Mouse (Mus musculus) hindbrain, embryonic 11.5 days (tissue): ENCODE data around the gene Elf2. TPM values are rescaled to one million over a fixed set of nuclear protein-coding genes. Genes with fewer than 3 reads are reported as not detected.

ENCODE experiments used
- ATAC-seq: fragments of 200-750 bp; cut with Nextera tagmentation; 2 replicates; pipeline ENCODE4 v1.8.0; 2017; ENCODE audit warnings: mild to moderate bottlenecking, moderate TSS enrichment, moderate library complexity; ENCODE audit not compliant: low FRiP score
- DNase-seq: peaks from one replicate; pipeline ENCODE4 v3.0.0-alpha.2; 2015; ENCODE audit warnings: low spot score
- H3K27ac ChIP-seq: fragments of 300-500 bp; sonication (generic); 2 replicates; pipeline ENCODE4 v1.5.1; 2014; ENCODE audit warnings: mild to moderate bottlenecking, low read depth, low read length
- H3K27me3 ChIP-seq: fragments of 300-500 bp; sonication (generic); 2 replicates; pipeline ENCODE4 v1.6.1; 2014; ENCODE audit warnings: mild to moderate bottlenecking, low read length, moderate library complexity, mixed read lengths; ENCODE audit not compliant: control insufficient read depth, insufficient read depth
- H3K36me3 ChIP-seq: fragments of 300-500 bp; sonication (generic); 2 replicates; pipeline ENCODE4 v1.6.1; 2014; ENCODE audit warnings: mild to moderate bottlenecking, low read length, moderate library complexity, mixed read lengths; ENCODE audit not compliant: control insufficient read depth, insufficient read depth
- H3K4me1 ChIP-seq: fragments of 300-500 bp; sonication (generic); replicated peaks from 2 replicates; pipeline ENCODE4 v1.6.1; 2014; ENCODE audit warnings: low read length, mixed read lengths; ENCODE audit not compliant: control insufficient read depth, insufficient read depth
- H3K4me2 ChIP-seq: fragments of 300-500 bp; sonication (generic); replicated peaks from 2 replicates; pipeline ENCODE4 v1.6.1; 2014; ENCODE audit warnings: mild to moderate bottlenecking, low read depth, low read length
- H3K4me3 ChIP-seq: fragments of 300-500 bp; sonication (generic); 2 replicates; pipeline ENCODE4 v1.5.1; 2014; ENCODE audit warnings: low read depth, low read length
- H3K9ac ChIP-seq: fragments of 300-500 bp; sonication (generic); 2 replicates; pipeline ENCODE4 v1.6.1; 2014; ENCODE audit warnings: low read depth, low read length
- H3K9me3 ChIP-seq: fragments of 300-500 bp; sonication (generic); 2 replicates; pipeline ENCODE4 v1.6.1; 2016; ENCODE audit warnings: low read length; ENCODE audit not compliant: control insufficient read depth
- WGBS: fragments of 180-500 bp; shearing (Covaris S2); extraction: QIAGEN DNeasy Blood & Tissue Kit; methylation state at CpG from one replicate; pipeline ENCODE4 v1.1.7; 2014; 5-methylcytosine and 5-hydroxymethylcytosine counted together
- polyA plus RNA-seq: library from polyadenylated mRNA; unstranded; fragments of >200 nt; fragmentation: Nextera tagmentation; extraction: Ambion mirVana; gene quantifications from 2 replicates; pipeline ENCODE4 v1.2.1, GENCODE M21; 2014

Elf2 gene
- polyA plus RNA-seq, 1 experiment from 2014 or later = 45.4 TPM

- WGBS = 93% methylated on average over 13 of the region's 13 CpGs
- no peak for ATAC-seq
Observed at GRCm38 (mm10) chr3:51249866-51250265, 90.6 kb downstream of the Elf2 start.

GRCm38 (mm10) chr3:51249460-51249859 lies 91.0 kb downstream of the Elf2 start:
- H3K9ac ChIP-seq = no peak overlapping the region
- no peak overlapping the region for H3K4me2 ChIP-seq
- no peak for DNase-seq
- H3K27me3 ChIP-seq = no peaks in the 10 kb centered on the region
- no peaks in the 10 kb centered on the region for H3K4me1 ChIP-seq
- no peak overlapping the region for H3K4me3 ChIP-seq
- H3K9me3 ChIP-seq = no peaks in the 10 kb centered on the region
- ATAC-seq = no peak
- H3K36me3 ChIP-seq = no peaks in the 10 kb centered on the region; the same call in none of the 2 replicates
- 89% methylated on average over 11 of the region's 11 CpGs for WGBS
- H3K27ac ChIP-seq = no peak overlapping the region

More at GRCm38 (mm10) chr3:51249866-51250265, 90.6 kb downstream of the Elf2 start:
- no peak overlapping the region for H3K4me3 ChIP-seq
- no peaks in the 10 kb centered on the region; the same call in none of the 2 replicates for H3K36me3 ChIP-seq
- no peaks in the 10 kb centered on the region for H3K9me3 ChIP-seq
- H3K27me3 ChIP-seq = no peaks in the 10 kb centered on the region
- no peak for DNase-seq
- no peak overlapping the region for H3K9ac ChIP-seq
- H3K4me2 ChIP-seq = no peak overlapping the region
- H3K27ac ChIP-seq = no peak overlapping the region
- no peaks in the 10 kb centered on the region for H3K4me1 ChIP-seq

GRCm38 (mm10) chr3:51248600-51248999 lies 91.9 kb downstream of the Elf2 start:
- no peak overlapping the region for H3K9ac ChIP-seq
- no peaks in the 10 kb centered on the region; the same call in none of the 2 replicates for H3K36me3 ChIP-seq
- H3K4me1 ChIP-seq = no peaks in the 10 kb centered on the region
- no peak overlapping the region for H3K4me3 ChIP-seq
- H3K27me3 ChIP-seq = no peaks in the 10 kb centered on the region
- 95% methylated on average over 6 of the region's 6 CpGs for WGBS
- H3K9me3 ChIP-seq = no peaks in the 10 kb centered on the region
- ATAC-seq (no peak), DNase-seq (no peak)
- no peak overlapping the region for H3K27ac ChIP-seq
- no peak overlapping the region for H3K4me2 ChIP-seq

GRCm38 (mm10) chr3:51247704-51248103 lies 92.8 kb downstream of the Elf2 start:
- WGBS = 81% methylated on average over 16 of the region's 16 CpGs

DNA sequence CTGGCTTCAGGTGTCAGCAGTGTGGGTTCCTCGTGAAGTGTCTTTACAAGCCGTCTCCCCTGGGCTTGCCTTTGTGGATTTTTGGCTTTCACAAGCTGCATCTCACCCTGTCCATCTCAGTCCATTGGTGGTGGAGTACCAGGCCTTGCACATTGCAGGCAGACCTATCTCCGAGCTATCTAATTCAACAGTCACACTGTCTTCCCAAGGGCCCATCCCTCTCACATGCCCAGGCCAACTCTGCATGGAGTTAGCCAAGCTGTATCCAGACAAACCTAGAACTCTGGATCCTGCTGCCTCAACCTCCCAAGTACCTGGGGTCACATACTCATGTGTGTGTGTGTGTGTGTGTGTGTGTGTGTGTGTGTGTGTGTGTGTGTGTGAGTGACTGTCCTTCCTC lies 100.9 kb downstream of the Elf2 start:
- Histone ChIP-seq H3K9me3 (no peaks in the 10 kb centered on the region), H3K4me2 (no peak overlapping the region), H3K4me1 (no peaks in the 10 kb centered on the region), H3K4me3 (no peak overlapping the region), H3K27ac (no peak overlapping the region), H3K9ac (no peak overlapping the region), H3K36me3 (no peaks in the 10 kb centered on the region), H3K27me3 (no peaks in the 10 kb centered on the region)
- ATAC-seq = no peak
- WGBS = 95% methylated on average over 3 of the region's 3 CpGs
- no peak for DNase-seq

More at GRCm38 (mm10) chr3:51247704-51248103, 92.8 kb downstream of the Elf2 start:
- Histone ChIP-seq H3K4me2 (no peak overlapping the region), H3K9me3 (no peaks in the 10 kb centered on the region), H3K36me3 (no peaks in the 10 kb centered on the region; the same call in none of the 2 replicates), H3K9ac (no peak overlapping the region), H3K27ac (no peak overlapping the region), H3K27me3 (no peaks in the 10 kb centered on the region), H3K4me1 (no peaks in the 10 kb centered on the region), H3K4me3 (no peak overlapping the region)
- ATAC-seq (no peak), DNase-seq (no peak)

- 88% methylated on average over 7 of the region's 7 CpGs for WGBS
Observed at GRCm38 (mm10) chr3:51238515-51238914, 101.9 kb downstream of the Elf2 start.

GRCm38 (mm10) chr3:51234752-51235055 lies 105.8 kb downstream of the Elf2 start:
- WGBS = 90% methylated on average over 5 of the region's 5 CpGs
- no peaks in the 10 kb centered on the region for H3K27me3 ChIP-seq
- H3K4me2 ChIP-seq = no peak overlapping the region
- no peak overlapping the region for H3K4me3 ChIP-seq
- no peak overlapping the region for H3K27ac ChIP-seq
- H3K9me3 ChIP-seq = no peaks in the 10 kb centered on the region
- no peaks in the 10 kb centered on the region for H3K36me3 ChIP-seq
- H3K9ac ChIP-seq = no peak overlapping the region
- H3K4me1 ChIP-seq = no peaks in the 10 kb centered on the region
- no peak for DNase-seq
- peak; percentile 45 for ATAC-seq

More at GRCm38 (mm10) chr3:51238515-51238914, 101.9 kb downstream of the Elf2 start:
- Histone ChIP-seq H3K27ac (no peak overlapping the region), H3K4me2 (no peak overlapping the region), H3K9ac (no peak overlapping the region), H3K9me3 (no peaks in the 10 kb centered on the region), H3K36me3 (no peaks in the 10 kb centered on the region), H3K4me1 (no peaks in the 10 kb centered on the region), H3K27me3 (no peaks in the 10 kb centered on the region), H3K4me3 (no peak overlapping the region)
- no peak for ATAC-seq
- DNase-seq = no peak

GRCm38 (mm10) chr3:51233918-51234751 lies 106.3 kb downstream of the Elf2 start:
- Histone ChIP-seq H3K4me2 (no peak overlapping the region), H3K27me3 (no peaks in the 10 kb centered on the region), H3K9me3 (no peaks in the 10 kb centered on the region), H3K4me3 (no peak overlapping the region), H3K27ac (no peak overlapping the region), H3K4me1 (no peaks in the 10 kb centered on the region), H3K9ac (no peak overlapping the region), H3K36me3 (no peaks in the 10 kb centered on the region)
- peak; percentile 91 for DNase-seq
- 54% methylated on average over 13 of the region's 13 CpGs for WGBS
- peak; percentile 89 for ATAC-seq

DNA sequence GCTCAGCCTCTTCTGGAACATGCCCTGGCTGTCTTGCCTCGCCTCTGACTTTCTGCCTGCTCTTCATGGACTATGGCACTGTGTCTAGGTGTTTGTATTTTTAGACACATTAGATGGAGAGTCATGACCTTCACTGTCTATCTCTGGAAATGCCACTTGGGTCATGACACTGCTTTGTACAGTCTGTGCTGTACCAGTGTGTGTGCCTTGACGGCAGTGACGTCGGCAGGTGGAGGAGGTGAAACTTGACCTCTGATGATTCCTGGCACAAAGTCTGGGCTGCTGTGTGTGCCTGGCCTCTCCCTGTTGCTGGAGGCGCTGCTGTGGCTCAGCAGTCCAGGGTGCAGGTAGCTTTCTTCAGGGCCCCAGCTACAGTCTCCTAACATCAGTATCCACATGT lies 107.0 kb downstream of the Elf2 start:
- no peak for ATAC-seq
- no peaks in the 10 kb centered on the region for H3K9me3 ChIP-seq

More for the DNA sequence above, 107.0 kb downstream of the Elf2 start:
- Histone ChIP-seq H3K27ac (no peak overlapping the region), H3K9ac (no peak overlapping the region), H3K4me2 (no peak overlapping the region), H3K4me1 (no peaks in the 10 kb centered on the region), H3K4me3 (no peak overlapping the region), H3K36me3 (no peaks in the 10 kb centered on the region), H3K27me3 (no peaks in the 10 kb centered on the region)
- WGBS = 78% methylated on average over 5 of the region's 5 CpGs
- DNase-seq = no peak
